Comparison of ENCODE assay signal across 9 mouse cellular contexts in the genomic region with DNA sequence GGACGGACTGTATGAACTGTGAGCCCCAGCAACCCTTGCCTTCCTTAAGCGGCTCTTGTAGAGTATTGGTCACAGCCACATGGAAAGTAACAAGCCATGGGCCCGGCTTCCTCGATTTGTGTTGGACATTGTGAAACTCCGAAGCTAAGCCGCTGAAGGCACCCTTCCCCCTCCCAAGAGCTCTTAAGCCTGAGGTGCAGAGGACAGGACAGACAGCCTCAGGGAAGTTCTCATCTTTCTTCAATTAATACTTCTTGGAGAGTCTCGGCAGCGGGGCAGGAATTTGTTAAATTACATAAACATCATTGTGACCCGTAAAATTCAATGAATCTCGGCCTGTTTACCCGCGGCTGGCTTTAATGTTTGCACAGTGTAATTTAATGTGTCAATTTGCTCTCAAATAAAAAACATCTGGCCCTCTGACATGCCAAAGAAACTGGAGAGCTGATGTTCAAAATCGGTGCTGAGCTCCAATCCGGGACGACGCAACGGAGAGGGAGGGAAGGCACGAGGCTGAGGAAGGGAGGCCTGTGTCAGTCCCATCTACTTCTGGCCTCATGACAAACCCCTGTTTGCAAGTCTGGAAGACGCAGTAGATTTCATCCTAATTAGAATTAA.
A peak's percentile ranks its signal among the peaks of the same experiment; 100 is the strongest.
DNase-seq lines count a peak whose midpoint lies in the region; ATAC-seq lines count a peak whose summit lies in the region.
"Had no signal": no experiment of that assay in that cellular context is flagged by ENCODE, and none has a peak within 500 bp of the region (broad histone marks: within the 10 kb centered on the region; RNA-seq: fewer than 3 reads in every experiment).

No protein-coding gene starts in this region.

- H3K4me1 ChIP-seq in hindbrain, embryonic 13.5 days (replicated peaks), result peaks cover 26% of the 10 kb centered on the region
- H3K4me1 ChIP-seq in hindbrain, embryonic 12.5 days, result peaks cover 31% of the 10 kb centered on the region
- H3K4me1 ChIP-seq in heart, embryonic 13.5 days, result peaks cover 34% of the 10 kb centered on the region
- peaks cover 71% of the 10 kb centered on the region for H3K4me1 ChIP-seq in lung, embryonic 15.5 days

- no peaks in the 10 kb centered on the region for H3K9me3 ChIP-seq in hindbrain, embryonic 13.5 days
- no peaks in the 10 kb centered on the region for H3K9me3 ChIP-seq in hindbrain, embryonic 12.5 days (replicated peaks)
- H3K9me3 ChIP-seq in heart, embryonic 13.5 days, result no peaks in the 10 kb centered on the region
- no peaks in the 10 kb centered on the region for H3K9me3 ChIP-seq in lung, embryonic 15.5 days

- no peak for ATAC-seq in hindbrain, embryonic 13.5 days (ENCODE audit: low FRiP score)
- ATAC-seq in hindbrain, embryonic 12.5 days (ENCODE audit: low FRiP score), result no peak
- ATAC-seq in heart, embryonic 13.5 days (ENCODE audit: extremely low read depth, insufficient number of reproducible peaks, low FRiP score, low TSS enrichment), result no peak
- ATAC-seq in lung, embryonic 15.5 days (ENCODE audit: borderline replicate concordance, extremely low read depth, low FRiP score, low TSS enrichment), result peak; percentile 58

- DNase-seq in embryo, embryonic 10.5 days (ENCODE audit: low spot score), result peak; percentile 66
- no peak for DNase-seq in left cerebral cortex, postnatal 25 days (ENCODE audit: low spot score in 2 of 2)
- DNase-seq in cerebellum, postnatal 10 days, result no peak
- no peak for DNase-seq in spleen, postnatal 10 days (ENCODE audit: low spot score in 2 of 2)

- H3K4me2 ChIP-seq in hindbrain, embryonic 13.5 days, result no peak overlapping the region
- H3K4me2 ChIP-seq in hindbrain, embryonic 12.5 days (replicated peaks), result no peak overlapping the region
- no peak overlapping the region for H3K4me2 ChIP-seq in heart, embryonic 13.5 days
- H3K4me2 ChIP-seq in lung, embryonic 15.5 days, result no peak overlapping the region; the same call in 1 of the 2 replicates

- no peak overlapping the region for H3K4me3 ChIP-seq in hindbrain, embryonic 13.5 days
- H3K4me3 ChIP-seq in hindbrain, embryonic 12.5 days, result no peak overlapping the region
- H3K4me3 ChIP-seq in heart, embryonic 13.5 days, result no peak overlapping the region
- no peak overlapping the region for H3K4me3 ChIP-seq in lung, embryonic 15.5 days

- intact Hi-C loops in left cerebral cortex, postnatal 25 days (cut with DNase I), result no loop called here

- WGBS in hindbrain, embryonic 13.5 days, result 67% methylated on average over 19 of the region's 19 CpGs
- WGBS in hindbrain, embryonic 12.5 days, result 59% methylated on average over 19 of the region's 19 CpGs
- 69% methylated on average over 19 of the region's 19 CpGs for WGBS in heart, embryonic 13.5 days
- 25% methylated on average over 19 of the region's 19 CpGs for WGBS in lung, embryonic 15.5 days

- no peaks in the 10 kb centered on the region for H3K36me3 ChIP-seq in hindbrain, embryonic 13.5 days
- no peaks in the 10 kb centered on the region for H3K36me3 ChIP-seq in hindbrain, embryonic 12.5 days
- no peaks in the 10 kb centered on the region for H3K36me3 ChIP-seq in heart, embryonic 13.5 days
- H3K36me3 ChIP-seq in lung, embryonic 15.5 days, result no peaks in the 10 kb centered on the region

- H3K27me3 ChIP-seq in hindbrain, embryonic 13.5 days, result peaks cover 19% of the 10 kb centered on the region
- peaks cover 3% of the 10 kb centered on the region; the same call in 1 of the 2 replicates for H3K27me3 ChIP-seq in hindbrain, embryonic 12.5 days
- peaks cover 57% of the 10 kb centered on the region for H3K27me3 ChIP-seq in heart, embryonic 13.5 days (replicated peaks)
- 0 out of 2 replicates have a peak, but pooled peaks cover 3% of the 10 kb centered on the region for H3K27me3 ChIP-seq in lung, embryonic 15.5 days

- no peak overlapping the region for H3K9ac ChIP-seq in hindbrain, embryonic 13.5 days
- no peak overlapping the region for H3K9ac ChIP-seq in hindbrain, embryonic 12.5 days
- no peak overlapping the region for H3K9ac ChIP-seq in heart, embryonic 13.5 days
- no peak overlapping the region for H3K9ac ChIP-seq in lung, embryonic 15.5 days

- H3K27ac ChIP-seq in hindbrain, embryonic 13.5 days, result 0 out of 2 replicates have a peak overlapping the region, but pooled peaks have one; percentile 12
- no peak overlapping the region for H3K27ac ChIP-seq in hindbrain, embryonic 12.5 days
- peak overlapping the region; percentile 65; the same call in 1 of the 2 replicates for H3K27ac ChIP-seq in heart, embryonic 13.5 days (replicated peaks)
- peak overlapping the region; percentile 82 for H3K27ac ChIP-seq in lung, embryonic 15.5 days
- H3K27ac ChIP-seq: macrophage had no signal
